Comparison of ENCODE assay signal across 25 mouse cellular contexts in the genomic region with DNA sequence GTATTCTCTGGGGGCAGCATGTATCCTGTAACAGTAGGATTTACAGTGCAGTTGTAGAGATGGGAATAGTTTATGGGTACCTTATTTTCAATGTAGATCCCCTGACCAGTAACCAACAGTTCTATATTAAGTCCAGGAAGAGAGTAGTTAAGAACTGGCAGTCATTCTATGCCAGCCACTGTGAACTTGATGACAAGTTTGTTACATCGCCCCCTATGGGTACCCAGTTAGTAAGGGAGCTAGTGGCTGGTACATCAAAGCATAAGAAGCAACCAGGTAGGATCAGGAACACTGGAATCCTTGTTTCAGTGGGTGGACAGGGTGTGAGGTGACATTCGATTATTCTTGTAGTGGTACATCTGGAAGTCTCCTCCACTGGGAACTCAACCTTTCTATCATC. TPM values are rescaled to one million over a fixed set of nuclear protein-coding genes. Genes with fewer than 3 reads are reported as not detected.
"Had no signal": no experiment of that assay in that cellular context is flagged by ENCODE, and none has a peak within 500 bp of the region (broad histone marks: within the 10 kb centered on the region; RNA-seq: fewer than 3 reads in every experiment).

No protein-coding gene starts in this region.

- DNase-seq: liver, postnatal 0 days; lung, adult 2 months; lung, postnatal 14 days; lung, postnatal 36 days; midbrain, embryonic 14.5 days; right cerebral cortex, postnatal 14 days; thymus, adult 2 months; thymus, postnatal 25 days; thymus, postnatal 4 days had no signal

- H3K27ac ChIP-seq: lung, embryonic 15.5 days; macrophage; midbrain, embryonic 12.5 days; neural tube, embryonic 12.5 days; stomach, embryonic 15.5 days; stomach, postnatal 0 days had no signal

- H3K9me3 ChIP-seq: lung, embryonic 15.5 days; midbrain, embryonic 12.5 days; neural tube, embryonic 12.5 days; stomach, embryonic 15.5 days had no signal

- H3K4me3 ChIP-seq: lung, embryonic 15.5 days; megakaryocyte, embryonic 14.5 days; midbrain, embryonic 12.5 days; neural tube, embryonic 12.5 days; stomach, embryonic 15.5 days had no signal

- H3K27me3 ChIP-seq: lung, embryonic 15.5 days; megakaryocyte, embryonic 14.5 days; midbrain, embryonic 12.5 days; neural tube, embryonic 12.5 days; stomach, embryonic 15.5 days had no signal

- ATAC-seq: liver, postnatal 0 days; lung, postnatal 0 days had no signal

- H3K36me3 ChIP-seq: lung, embryonic 15.5 days; midbrain, embryonic 12.5 days; neural tube, embryonic 12.5 days; stomach, embryonic 15.5 days had no signal

- H3K4me1 ChIP-seq: lung, embryonic 15.5 days; megakaryocyte, embryonic 14.5 days; midbrain, embryonic 12.5 days; neural tube, embryonic 12.5 days; stomach, embryonic 15.5 days had no signal

- H3K4me2 ChIP-seq: lung, embryonic 15.5 days; midbrain, embryonic 12.5 days; neural tube, embryonic 12.5 days; stomach, embryonic 15.5 days had no signal

- H3K9ac ChIP-seq: liver, postnatal 0 days; lung, embryonic 15.5 days; midbrain, embryonic 12.5 days; neural tube, embryonic 12.5 days; stomach, embryonic 15.5 days had no signal

RNA-seq across cellular contexts. Expression of a gene that starts 14.6 kb away (rescaled TPM):
- total RNA-seq: megakaryocyte progenitor cell, adult 5-6 weeks; midbrain, postnatal 0 days; monocyte, adult 5-6 weeks; neutrophil, adult 5-6 weeks had no signal
- polyA plus RNA-seq: liver, postnatal 0 days; lung, adult 2 months; lung, embryonic 15.5 days; lung, postnatal 0 days; macrophage; midbrain, embryonic 12.5 days; midbrain, embryonic 14.5 days; midbrain, postnatal 0 days; neural tube, embryonic 12.5 days; neural tube, embryonic 14.5 days; spleen, adult 2 months; stomach, embryonic 15.5 days; stomach, postnatal 0 days; thymus, adult 2 months; urinary bladder, adult 2 months had no signal

RNA-seq across cellular contexts. Expression of a gene that starts 24.1 kb away (rescaled TPM):
- total RNA-seq: megakaryocyte progenitor cell, adult 5-6 weeks; midbrain, postnatal 0 days; monocyte, adult 5-6 weeks; neutrophil, adult 5-6 weeks had no signal
- polyA plus RNA-seq: liver, postnatal 0 days; lung, adult 2 months; lung, embryonic 15.5 days; lung, postnatal 0 days; macrophage; midbrain, embryonic 12.5 days; midbrain, embryonic 14.5 days; midbrain, postnatal 0 days; neural tube, embryonic 12.5 days; neural tube, embryonic 14.5 days; spleen, adult 2 months; stomach, embryonic 15.5 days; stomach, postnatal 0 days; testis, adult 2 months; thymus, adult 2 months; urinary bladder, adult 2 months had no signal

RNA-seq across cellular contexts. Expression of a gene that starts 28.5 kb away (rescaled TPM):
- total RNA-seq: megakaryocyte progenitor cell, adult 5-6 weeks; midbrain, postnatal 0 days; monocyte, adult 5-6 weeks; neutrophil, adult 5-6 weeks had no signal
- polyA plus RNA-seq: liver, postnatal 0 days; lung, adult 2 months; lung, embryonic 15.5 days; lung, postnatal 0 days; macrophage; midbrain, embryonic 12.5 days; midbrain, embryonic 14.5 days; midbrain, postnatal 0 days; neural tube, embryonic 12.5 days; neural tube, embryonic 14.5 days; spleen, adult 2 months; stomach, embryonic 15.5 days; stomach, postnatal 0 days; testis, adult 2 months; thymus, adult 2 months; urinary bladder, adult 2 months had no signal

RNA-seq across cellular contexts. Expression of a gene that starts 49.3 kb away (rescaled TPM):
- total RNA-seq: megakaryocyte progenitor cell, adult 5-6 weeks; midbrain, postnatal 0 days; monocyte, adult 5-6 weeks; neutrophil, adult 5-6 weeks had no signal
- polyA plus RNA-seq: liver, postnatal 0 days; lung, adult 2 months; lung, embryonic 15.5 days; lung, postnatal 0 days; macrophage; midbrain, embryonic 12.5 days; midbrain, embryonic 14.5 days; midbrain, postnatal 0 days; neural tube, embryonic 12.5 days; neural tube, embryonic 14.5 days; spleen, adult 2 months; stomach, embryonic 15.5 days; stomach, postnatal 0 days; thymus, adult 2 months; urinary bladder, adult 2 months had no signal

RNA-seq across cellular contexts. Expression of a gene that starts 52.2 kb away (rescaled TPM):
- total RNA-seq: megakaryocyte progenitor cell, adult 5-6 weeks; midbrain, postnatal 0 days; monocyte, adult 5-6 weeks; neutrophil, adult 5-6 weeks had no signal
- polyA plus RNA-seq: liver, postnatal 0 days; lung, adult 2 months; lung, postnatal 0 days; macrophage; midbrain, embryonic 14.5 days; spleen, adult 2 months; stomach, postnatal 0 days; testis, adult 2 months; thymus, adult 2 months; urinary bladder, adult 2 months had no signal
